Mouse (Mus musculus): Measurements from ENCODE around the gene Gm9733. TPM values are rescaled to one million over a fixed set of nuclear protein-coding genes. Genes with fewer than 3 reads are reported as not detected.
A peak's percentile ranks its signal among the peaks of the same experiment; 100 is the strongest.

Gene Gm9733
- polyA plus RNA-seq, 1 experiment from 2014 or later, result not detected

DNA sequence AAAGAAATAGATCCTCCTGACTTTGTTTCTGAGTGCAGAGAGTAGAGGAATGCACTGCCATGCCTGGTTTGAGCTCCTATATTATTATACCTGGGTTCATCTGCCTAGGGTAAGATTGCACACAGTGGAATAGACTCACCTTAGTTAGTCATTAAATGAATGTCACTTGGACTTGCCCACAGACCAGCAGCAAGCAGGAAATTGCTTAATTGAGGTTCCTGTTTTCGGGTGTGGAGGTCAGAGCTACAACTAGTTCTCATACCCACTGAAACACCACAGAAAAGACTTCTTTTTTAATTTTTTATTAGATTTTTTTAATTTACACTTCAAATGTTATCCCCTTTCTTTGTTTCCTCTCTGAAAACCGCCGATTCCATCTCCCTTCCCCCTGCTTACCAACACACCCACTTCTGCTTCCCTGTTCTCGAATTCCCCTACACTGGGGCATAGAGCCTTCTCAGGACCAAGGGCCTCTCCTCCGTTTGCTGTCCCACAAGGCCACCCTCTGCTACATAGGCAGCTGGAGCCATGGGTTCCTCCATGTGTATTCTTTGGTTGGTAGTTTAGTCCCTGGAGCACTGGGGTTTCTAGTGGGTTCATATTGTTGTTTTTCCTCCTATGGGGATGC, 56.1 kb downstream of the Gm9733 start:
- H3K4me2 ChIP-seq (ENCODE audit: low read length), result no peak overlapping the region
- H3K27ac ChIP-seq (replicated peaks; ENCODE audit: low read depth, low read length), result no peak overlapping the region
- no peak overlapping the region for H3K4me3 ChIP-seq (replicated peaks; ENCODE audit: low read depth, low read length)
- H3K27me3 ChIP-seq (ENCODE audit: control insufficient read depth, insufficient read depth, low read length), result no peaks in the 10 kb centered on the region
- ATAC-seq (ENCODE audit: low FRiP score, low TSS enrichment) (no peak), DNase-seq (no peak)
- H3K4me1 ChIP-seq (ENCODE audit: control insufficient read depth, insufficient read depth, low read length), result no peaks in the 10 kb centered on the region
- no peaks in the 10 kb centered on the region for H3K9me3 ChIP-seq (ENCODE audit: control insufficient read depth, low read length)
- 83% methylated on average over 5 of the region's 5 CpGs for WGBS
- no peak overlapping the region for H3K9ac ChIP-seq (replicated peaks; ENCODE audit: low read length)
- no peaks in the 10 kb centered on the region for H3K36me3 ChIP-seq (ENCODE audit: control insufficient read depth, insufficient read depth, low read length)

- 7% methylated on average over 3 of the region's 3 CpGs for WGBS
- no peak overlapping the region for H3K4me3 ChIP-seq (replicated peaks; ENCODE audit: low read depth, low read length)
- no peaks in the 10 kb centered on the region for H3K4me1 ChIP-seq (ENCODE audit: control insufficient read depth, insufficient read depth, low read length)
- no peak overlapping the region for H3K9ac ChIP-seq (replicated peaks; ENCODE audit: low read length)
- no peaks in the 10 kb centered on the region for H3K36me3 ChIP-seq (ENCODE audit: control insufficient read depth, insufficient read depth, low read length)
- no peaks in the 10 kb centered on the region for H3K27me3 ChIP-seq (ENCODE audit: control insufficient read depth, insufficient read depth, low read length)
- ATAC-seq (ENCODE audit: low FRiP score, low TSS enrichment) (no peak; the same call in 1 of the 2 replicates), DNase-seq (peak; percentile 72)
- H3K4me2 ChIP-seq (ENCODE audit: low read length), result no peak overlapping the region
- no peak overlapping the region for H3K27ac ChIP-seq (replicated peaks; ENCODE audit: low read depth, low read length)
- no peaks in the 10 kb centered on the region for H3K9me3 ChIP-seq (ENCODE audit: control insufficient read depth, low read length)
Measured at GRCm38 (mm10) chr3:15264450-15264849, 67.7 kb downstream of the Gm9733 start.

- WGBS, result 69% methylated on average over 6 of the region's 6 CpGs
- H3K27ac ChIP-seq (replicated peaks; ENCODE audit: low read depth, low read length), result no peak overlapping the region
- no peaks in the 10 kb centered on the region for H3K4me1 ChIP-seq (ENCODE audit: control insufficient read depth, insufficient read depth, low read length)
- H3K4me2 ChIP-seq (ENCODE audit: low read length), result no peak overlapping the region
- no peaks in the 10 kb centered on the region for H3K27me3 ChIP-seq (ENCODE audit: control insufficient read depth, insufficient read depth, low read length)
- no peak overlapping the region for H3K4me3 ChIP-seq (replicated peaks; ENCODE audit: low read depth, low read length)
- H3K9me3 ChIP-seq (ENCODE audit: control insufficient read depth, low read length), result no peaks in the 10 kb centered on the region
- no peaks in the 10 kb centered on the region for H3K36me3 ChIP-seq (ENCODE audit: control insufficient read depth, insufficient read depth, low read length)
- no peak for ATAC-seq (ENCODE audit: low FRiP score, low TSS enrichment)
- DNase-seq, result no peak
- H3K9ac ChIP-seq (replicated peaks; ENCODE audit: low read length), result no peak overlapping the region
Measured at GRCm38 (mm10) chr3:15255726-15256125, 76.4 kb downstream of the Gm9733 start.

Other genes starting within 250 kb of the Gm9733 start
- not detected in 2 replicates for gene Sirpb1a, start 94.2 kb upstream of the Gm9733 start, polyA plus RNA-seq (2014; fragmentation: Nextera tagmentation; extraction: Ambion mirVana)
- gene Sirpb1b, start 242.8 kb upstream of the Gm9733 start, polyA plus RNA-seq (2014; fragmentation: Nextera tagmentation; extraction: Ambion mirVana), result not detected in 2 replicates